Mouse (Mus musculus): ENCODE measurements around the gene Sp2.

Sp2 gene

GRCm38 (mm10) chr11:96982859-96983258, at the start of gene Sp2:
Sp2 (minus strand) TSS chr11:96982959.
- DNase-seq (ENCODE audit: low spot score) = no peak

GRCm38 (mm10) chr11:97032499-97032898, 49.7 kb upstream of the Sp2 start:
- DNase-seq (ENCODE audit: low spot score) = no peak

- DNase-seq (ENCODE audit: low spot score) = no peak
Observed at GRCm38 (mm10) chr11:97031977-97032376, 49.2 kb upstream of the Sp2 start.

GRCm38 (mm10) chr11:97030426-97030825, 47.7 kb upstream of the Sp2 start:
- no peak for DNase-seq (ENCODE audit: low spot score)

- DNase-seq (ENCODE audit: low spot score) = peak; percentile 79
Observed at GRCm38 (mm10) chr11:97029686-97030417, 47.1 kb upstream of the Sp2 start, which contains the start of gene Scrn2. Scrn2 (plus strand) TSS chr11:97029938.

GRCm38 (mm10) chr11:97025721-97026344, 43.1 kb upstream of the Sp2 start:
- DNase-seq (ENCODE audit: low spot score) = peak; percentile 85

- DNase-seq (ENCODE audit: low spot score) = peak; percentile 63
Observed at GRCm38 (mm10) chr11:97024977-97025376, 42.2 kb upstream of the Sp2 start.

- no peak for DNase-seq (ENCODE audit: low spot score)
Observed at GRCm38 (mm10) chr11:97021873-97022484, 39.2 kb upstream of the Sp2 start.

GRCm38 (mm10) chr11:97021121-97021765, 38.5 kb upstream of the Sp2 start:
- no peak for DNase-seq (ENCODE audit: low spot score)

- DNase-seq (ENCODE audit: low spot score) = peak; percentile 38
Observed at GRCm38 (mm10) chr11:97019345-97019708, 36.6 kb upstream of the Sp2 start.

- peak; percentile 55 for DNase-seq (ENCODE audit: low spot score)
Observed at GRCm38 (mm10) chr11:97018583-97019344, 36.0 kb upstream of the Sp2 start.

- no peak for DNase-seq (ENCODE audit: low spot score)
Observed at GRCm38 (mm10) chr11:97017696-97018582, 35.2 kb upstream of the Sp2 start.

- DNase-seq (ENCODE audit: low spot score) = peak; percentile 40
Observed at GRCm38 (mm10) chr11:97013121-97013670, 30.4 kb upstream of the Sp2 start, which contains the start of gene Sp6. Sp6 (plus strand) TSS chr11:97013394.

GRCm38 (mm10) chr11:97009198-97009790, 26.5 kb upstream of the Sp2 start:
- no peak for DNase-seq (ENCODE audit: low spot score)

GRCm38 (mm10) chr11:97007093-97007794, 24.5 kb upstream of the Sp2 start:
- peak; percentile 77 for DNase-seq (ENCODE audit: low spot score)

- DNase-seq (ENCODE audit: low spot score) = no peak
Observed at GRCm38 (mm10) chr11:97003170-97003569, 20.4 kb upstream of the Sp2 start.

- DNase-seq (ENCODE audit: low spot score) = no peak
Observed at GRCm38 (mm10) chr11:96997380-96997956, 14.7 kb upstream of the Sp2 start.

GRCm38 (mm10) chr11:96996773-96997379, 14.1 kb upstream of the Sp2 start:
- DNase-seq (ENCODE audit: low spot score) = no peak

All from MN1 (cell line).